Mouse (Mus musculus) limb, embryonic 12.5 days (tissue): Measurements from ENCODE around the gene Mcoln2. TPM values are rescaled to one million over a fixed set of nuclear protein-coding genes. Genes with fewer than 3 reads are reported as not detected.

Experiments used
- ATAC-seq: fragments of 200-750 bp; cut with Nextera tagmentation; 2 replicates; pipeline ENCODE4 v1.8.0; 2017; ENCODE audit warnings: low read depth, moderate TSS enrichment; ENCODE audit not compliant: insufficient number of reproducible peaks, insufficient read depth, low FRiP score, low TSS enrichment
- H3K27ac ChIP-seq: fragments of 300-500 bp; sonication (generic); 2 replicates; pipeline ENCODE4 v1.5.1; 2016; ENCODE audit warnings: mild to moderate bottlenecking, moderate library complexity
- H3K27me3 ChIP-seq: fragments of 300-500 bp; sonication (generic); 2 replicates; pipeline ENCODE4 v1.6.1; 2016; ENCODE audit warnings: mild to moderate bottlenecking, moderate library complexity
- H3K36me3 ChIP-seq: fragments of 300-500 bp; sonication (generic); 2 replicates; pipeline ENCODE4 v1.6.1; 2016; ENCODE audit warnings: mild to moderate bottlenecking, moderate library complexity
- H3K4me1 ChIP-seq: fragments of 300-500 bp; sonication (generic); replicated peaks from 2 replicates; pipeline ENCODE4 v1.6.1; 2016
- H3K4me2 ChIP-seq: fragments of 300-500 bp; sonication (generic); 2 replicates; pipeline ENCODE4 v1.6.1; 2016; ENCODE audit warnings: mild to moderate bottlenecking, moderate library complexity
- H3K4me3 ChIP-seq: fragments of 300-500 bp; sonication (generic); replicated peaks from 2 replicates; pipeline ENCODE4 v1.5.1; 2016; ENCODE audit warnings: mild to moderate bottlenecking
- H3K9ac ChIP-seq: fragments of 300-500 bp; sonication (generic); replicated peaks from 2 replicates; pipeline ENCODE4 v1.6.1; 2016; ENCODE audit warnings: mild to moderate bottlenecking, moderate library complexity
- H3K9me3 ChIP-seq: fragments of 300-500 bp; sonication (generic); 2 replicates; pipeline ENCODE4 v1.6.1; 2016; ENCODE audit warnings: mild to moderate bottlenecking, moderate library complexity
- WGBS: fragments of 180-500 bp; shearing (Covaris S2); methylation state at CpG from one replicate; pipeline ENCODE4 v1.1.7; 2016; 5-methylcytosine and 5-hydroxymethylcytosine counted together
- polyA plus RNA-seq: library from polyadenylated mRNA; unstranded; fragments of >200 nt; fragmentation: Nextera tagmentation; extraction: Ambion mirVana; gene quantifications from 2 replicates; pipeline ENCODE4 v1.2.1, GENCODE M21; 2016

The Mcoln2 gene
- polyA plus RNA-seq, 1 experiment from 2014 or later = 0.70 TPM

- Histone ChIP-seq H3K9ac (no peak overlapping the region), H3K9me3 (0 out of 2 replicates have a peak, but pooled peaks cover 3% of the 10 kb centered on the region), H3K4me3 (no peak overlapping the region), H3K27me3 (peaks cover 20% of the 10 kb centered on the region), H3K36me3 (no peaks in the 10 kb centered on the region), H3K4me1 (peaks cover 14% of the 10 kb centered on the region), H3K27ac (no peak overlapping the region), H3K4me2 (no peak overlapping the region)
- ATAC-seq = no peak
- 77% methylated on average over 5 of the region's 5 CpGs for WGBS
Observed at GRCm38 (mm10) chr3:146146131-146146530, 3.5 kb upstream of the Mcoln2 start.

- WGBS = under 1% methylated on average over 26 of the region's 26 CpGs
- H3K4me1 ChIP-seq = peaks cover 22% of the 10 kb centered on the region
- peak overlapping the region; percentile 96 for H3K4me2 ChIP-seq
- no peak; the same call in 1 of the 2 replicates for ATAC-seq
- peaks cover 24% of the 10 kb centered on the region for H3K27me3 ChIP-seq
- H3K27ac ChIP-seq = no peak overlapping the region
- peak overlapping the region; percentile 46 for H3K4me3 ChIP-seq
- 0 out of 2 replicates have a peak, but pooled peaks cover 3% of the 10 kb centered on the region for H3K9me3 ChIP-seq
- H3K9ac ChIP-seq = peak overlapping the region; percentile 60
- no peaks in the 10 kb centered on the region for H3K36me3 ChIP-seq
Observed at GRCm38 (mm10) chr3:146150058-146150400, 396 bp downstream of the Mcoln2 start.

GRCm38 (mm10) chr3:146150560-146150959 lies 927 bp downstream of the Mcoln2 start:
- peaks cover 22% of the 10 kb centered on the region for H3K4me1 ChIP-seq
- no peaks in the 10 kb centered on the region for H3K36me3 ChIP-seq
- H3K9ac ChIP-seq = peak overlapping the region; percentile 60; the same call in 1 of the 2 replicates
- H3K27me3 ChIP-seq = peaks cover 24% of the 10 kb centered on the region
- peak overlapping the region; percentile 96 for H3K4me2 ChIP-seq
- peak overlapping the region; percentile 46 for H3K4me3 ChIP-seq
- 14% methylated on average over 11 of the region's 11 CpGs for WGBS
- no peak for ATAC-seq
- no peak overlapping the region for H3K27ac ChIP-seq
- no peaks in the 10 kb centered on the region for H3K9me3 ChIP-seq

- Histone ChIP-seq H3K4me1 (peaks cover 22% of the 10 kb centered on the region), H3K36me3 (no peaks in the 10 kb centered on the region), H3K9me3 (no peaks in the 10 kb centered on the region), H3K27me3 (peaks cover 24% of the 10 kb centered on the region), H3K4me2 (no peak overlapping the region), H3K4me3 (no peak overlapping the region), H3K9ac (no peak overlapping the region), H3K27ac (no peak overlapping the region)
- ATAC-seq = no peak
- 88% methylated on average over 10 of the region's 10 CpGs for WGBS
Observed at GRCm38 (mm10) chr3:146151328-146151727, 1.7 kb downstream of the Mcoln2 start.

GRCm38 (mm10) chr3:146151755-146152154 lies 2.1 kb downstream of the Mcoln2 start:
- Histone ChIP-seq H3K4me1 (peaks cover 22% of the 10 kb centered on the region), H3K9me3 (no peaks in the 10 kb centered on the region), H3K27me3 (peaks cover 24% of the 10 kb centered on the region), H3K4me2 (no peak overlapping the region), H3K4me3 (no peak overlapping the region), H3K27ac (no peak overlapping the region), H3K9ac (no peak overlapping the region), H3K36me3 (no peaks in the 10 kb centered on the region)
- ATAC-seq = no peak
- 86% methylated on average over 8 of the region's 8 CpGs for WGBS

GRCm38 (mm10) chr3:146152348-146152747 lies 2.7 kb downstream of the Mcoln2 start:
- H3K36me3 ChIP-seq = no peaks in the 10 kb centered on the region
- ATAC-seq = no peak
- H3K4me2 ChIP-seq = no peak overlapping the region
- peaks cover 24% of the 10 kb centered on the region for H3K27me3 ChIP-seq
- H3K4me3 ChIP-seq = no peak overlapping the region
- 79% methylated on average over 8 of the region's 8 CpGs for WGBS
- H3K4me1 ChIP-seq = peaks cover 22% of the 10 kb centered on the region
- H3K9me3 ChIP-seq = no peaks in the 10 kb centered on the region
- no peak overlapping the region for H3K9ac ChIP-seq
- H3K27ac ChIP-seq = no peak overlapping the region

- no peak overlapping the region for H3K9ac ChIP-seq
- H3K4me1 ChIP-seq = peaks cover 22% of the 10 kb centered on the region
- H3K9me3 ChIP-seq = no peaks in the 10 kb centered on the region
- no peak overlapping the region for H3K27ac ChIP-seq
- H3K4me2 ChIP-seq = no peak overlapping the region
- H3K4me3 ChIP-seq = no peak overlapping the region
- WGBS = 73% methylated on average over 2 of the region's 2 CpGs
- H3K36me3 ChIP-seq = no peaks in the 10 kb centered on the region
- peaks cover 24% of the 10 kb centered on the region for H3K27me3 ChIP-seq
- ATAC-seq = no peak
Observed at GRCm38 (mm10) chr3:146152913-146153312, 3.3 kb downstream of the Mcoln2 start.

- no peak for ATAC-seq
- Histone ChIP-seq H3K27me3 (peaks cover 21% of the 10 kb centered on the region), H3K4me3 (no peak overlapping the region), H3K9me3 (no peaks in the 10 kb centered on the region), H3K4me1 (peaks cover 22% of the 10 kb centered on the region), H3K9ac (no peak overlapping the region), H3K27ac (no peak overlapping the region), H3K4me2 (peak overlapping the region; percentile 32), H3K36me3 (no peaks in the 10 kb centered on the region)
- 36% methylated on average over 12 of the region's 12 CpGs for WGBS
Observed at GRCm38 (mm10) chr3:146153862-146154611, 4.4 kb downstream of the Mcoln2 start.

- no peak overlapping the region for H3K4me3 ChIP-seq
- peaks cover 8% of the 10 kb centered on the region for H3K4me1 ChIP-seq
- no peak overlapping the region for H3K9ac ChIP-seq
- WGBS = 73% methylated on average over 13 of the region's 13 CpGs
- H3K27me3 ChIP-seq = peaks cover 6% of the 10 kb centered on the region; the same call in 1 of the 2 replicates
- H3K27ac ChIP-seq = no peak overlapping the region
- H3K4me2 ChIP-seq = no peak overlapping the region
- no peaks in the 10 kb centered on the region for H3K36me3 ChIP-seq
- H3K9me3 ChIP-seq = no peaks in the 10 kb centered on the region
- ATAC-seq = no peak
Observed at GRCm38 (mm10) chr3:146155628-146156576, 6.3 kb downstream of the Mcoln2 start.

- H3K9ac ChIP-seq = no peak overlapping the region
- no peak for ATAC-seq
- no peaks in the 10 kb centered on the region for H3K36me3 ChIP-seq
- no peak overlapping the region for H3K27ac ChIP-seq
- no peaks in the 10 kb centered on the region for H3K9me3 ChIP-seq
- no peaks in the 10 kb centered on the region for H3K27me3 ChIP-seq
- peaks cover 8% of the 10 kb centered on the region for H3K4me1 ChIP-seq
- 69% methylated on average over 2 of the region's 2 CpGs for WGBS
- H3K4me2 ChIP-seq = no peak overlapping the region
- H3K4me3 ChIP-seq = no peak overlapping the region
Observed at GRCm38 (mm10) chr3:146156811-146157210, 7.2 kb downstream of the Mcoln2 start.

GRCm38 (mm10) chr3:146158039-146158438 lies 8.4 kb downstream of the Mcoln2 start:
- Histone ChIP-seq H3K9me3 (no peaks in the 10 kb centered on the region), H3K4me1 (peaks cover 8% of the 10 kb centered on the region), H3K36me3 (no peaks in the 10 kb centered on the region), H3K27me3 (no peaks in the 10 kb centered on the region), H3K4me2 (no peak overlapping the region), H3K9ac (no peak overlapping the region), H3K4me3 (no peak overlapping the region), H3K27ac (no peak overlapping the region)
- ATAC-seq = no peak
- 40% methylated on average over 4 of the region's 4 CpGs for WGBS
